Mouse (Mus musculus) ES-Bruce4 (cell line): ENCODE results near the gene Styx.

Experiments used
- CTCF ChIP-seq: IDR thresholded peaks from one replicate; pipeline ENCODE4 v1.8.1; 2011; ENCODE audit warnings: low read depth, low read length
- EP300 ChIP-seq: IDR thresholded peaks from 2 replicates; pipeline ENCODE4 v1.6.1; 2011; ENCODE audit warnings: low read depth, low read length; ENCODE audit not compliant: insufficient read depth
- POLR2A ChIP-seq: IDR thresholded peaks from one replicate; pipeline ENCODE4 v1.8.1; 2011; ENCODE audit warnings: low read length; ENCODE audit not compliant: insufficient read depth

DNA sequence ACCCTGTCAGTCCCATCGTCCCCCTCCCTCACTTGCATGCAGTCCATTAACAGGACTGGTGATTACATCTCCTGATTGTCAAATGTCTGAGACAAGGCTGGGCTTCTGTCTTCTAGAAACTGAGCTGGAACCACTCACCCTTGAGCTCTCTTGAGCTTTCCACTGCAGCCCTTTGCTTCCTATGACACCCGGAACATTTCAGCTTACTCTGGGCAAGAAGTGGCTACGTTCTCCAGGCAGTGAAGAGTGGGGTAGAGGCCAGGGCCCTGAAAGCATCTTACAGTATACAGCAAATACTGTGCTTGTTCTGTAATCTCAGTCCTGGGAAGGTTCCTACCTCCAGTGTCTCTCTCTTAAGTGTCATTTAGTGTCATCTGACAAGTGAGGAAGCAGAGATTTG is 38.3 kb downstream of the Styx start:
- no peak for TF ChIP-seq EP300
- no peak for TF ChIP-seq CTCF
- TF ChIP-seq POLR2A, result no peak
